Mouse (Mus musculus): ENCODE data around the gene Stk33.

DNA sequence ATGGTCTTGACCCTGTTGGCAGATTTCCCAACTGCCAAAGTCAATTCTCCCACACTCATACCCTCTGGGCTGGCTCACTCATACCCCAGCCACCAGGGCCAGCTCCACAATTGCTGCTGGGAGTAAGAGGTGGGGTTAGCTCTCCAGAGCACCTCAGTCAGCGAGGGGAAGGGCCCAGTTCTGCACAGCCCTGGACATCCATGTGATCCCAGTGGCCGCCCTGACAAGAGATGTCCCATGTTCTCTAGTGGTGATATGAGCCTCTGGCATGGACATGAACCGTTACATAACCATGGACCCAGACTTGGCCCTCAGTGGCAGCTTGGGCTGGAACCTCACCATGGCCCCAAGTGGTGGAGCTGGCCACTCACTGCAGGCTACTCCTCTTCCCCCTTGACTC is 143.1 kb downstream of the Stk33 start:
- TF ChIP-seq CTCF (IDR thresholded peaks at IDR 0.05; ENCODE audit: low read depth, low read length) (no peak), GATA1 (IDR thresholded peaks at IDR 0.05; ENCODE audit: borderline replicate concordance, low read length) (no peak), TAL1 (conservative IDR thresholded peaks at IDR 0.05; ENCODE audit: low read depth, low read length) (no peak)
